Mouse (Mus musculus): ENCODE results near the gene Inpp4a. TPM values are rescaled to one million over a fixed set of nuclear protein-coding genes. Genes with fewer than 3 reads are reported as not detected.

The Inpp4a gene
- total RNA-seq, 2 experiments from 2014 or later: 151 to 152 TPM

DNA sequence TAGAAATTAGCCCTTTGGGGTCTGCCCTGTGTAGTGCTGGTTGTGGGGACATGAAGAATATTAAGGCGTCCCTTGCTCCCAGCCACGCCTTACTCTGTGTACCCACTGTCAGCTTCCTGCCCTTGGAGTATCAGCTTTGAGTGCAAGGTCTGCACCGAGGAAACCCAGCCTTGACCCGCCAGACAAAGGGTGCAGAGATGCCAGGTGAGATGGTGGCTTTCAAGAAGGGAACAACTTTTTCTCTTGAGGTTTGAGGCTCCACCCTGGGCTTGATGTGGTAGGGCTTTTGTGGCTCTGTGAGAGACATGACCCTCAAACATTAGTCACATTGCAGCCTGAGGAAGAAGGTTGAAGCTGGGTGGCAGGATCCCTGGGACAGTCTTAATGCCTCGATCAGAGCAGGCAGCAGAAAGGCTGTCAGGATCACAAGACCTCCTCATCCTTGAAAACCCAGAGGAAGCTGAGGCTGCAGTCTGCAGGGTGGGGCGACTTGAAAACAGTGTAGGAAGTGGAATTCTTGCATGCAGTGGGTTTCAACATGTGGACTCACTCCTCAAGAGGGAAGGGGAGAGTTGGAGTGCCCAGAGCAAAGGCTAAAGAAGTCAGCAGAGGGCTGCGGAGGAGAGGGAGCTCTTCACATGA is 18.1 kb downstream of the Inpp4a start:
- intact Hi-C loops (cut with DNase I): no loop called here

DNA sequence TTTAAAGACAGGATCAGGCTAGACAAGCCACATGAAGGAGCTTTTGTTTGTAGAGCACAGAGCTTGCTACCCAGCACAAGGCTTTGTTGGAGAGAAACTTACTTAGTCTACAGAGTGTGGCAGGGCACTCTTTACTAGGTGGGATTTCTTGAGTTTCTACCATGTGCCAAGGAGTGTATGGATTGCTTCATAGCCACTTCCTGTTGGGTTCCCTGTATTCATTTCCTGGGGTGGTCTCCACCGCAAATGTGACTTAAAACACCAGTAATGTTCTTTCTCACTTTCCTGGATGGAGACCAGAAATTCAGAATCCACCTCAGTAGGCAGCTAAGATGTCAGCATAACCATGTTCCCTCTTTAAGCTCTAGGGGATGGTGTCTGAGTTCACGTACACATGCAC is 18.9 kb downstream of the Inpp4a start:
- intact Hi-C loops (cut with DNase I): no loop called here
- no peak for DNase-seq (ENCODE audit: low spot score in 2 of 2)

More for the DNA sequence above, 18.1 kb downstream of the Inpp4a start:
- no peak for DNase-seq (ENCODE audit: low spot score in 2 of 2)

DNA sequence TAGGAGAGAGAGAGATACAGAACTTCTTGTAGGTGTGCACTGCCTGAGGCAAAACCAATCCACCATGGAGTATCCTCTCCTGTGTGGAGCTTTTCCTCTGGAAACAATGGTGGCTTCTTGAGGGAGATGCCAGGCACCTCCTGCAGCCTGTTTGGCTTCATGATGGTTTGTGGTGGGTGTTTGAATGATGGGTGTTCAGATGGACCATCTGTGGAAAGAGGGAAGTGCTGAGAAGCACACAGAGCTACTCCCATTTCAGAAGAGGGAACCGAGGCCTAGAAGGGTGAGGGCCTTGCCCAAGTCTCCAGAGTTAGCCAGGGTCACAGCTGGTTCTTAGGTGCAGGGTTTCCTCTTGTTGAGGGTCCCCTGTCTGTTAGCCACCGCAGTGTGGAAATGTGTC is 23.0 kb downstream of the Inpp4a start:
- intact Hi-C loops (cut with DNase I): no loop called here
- DNase-seq (ENCODE audit: low spot score in 2 of 2): no peak

DNA sequence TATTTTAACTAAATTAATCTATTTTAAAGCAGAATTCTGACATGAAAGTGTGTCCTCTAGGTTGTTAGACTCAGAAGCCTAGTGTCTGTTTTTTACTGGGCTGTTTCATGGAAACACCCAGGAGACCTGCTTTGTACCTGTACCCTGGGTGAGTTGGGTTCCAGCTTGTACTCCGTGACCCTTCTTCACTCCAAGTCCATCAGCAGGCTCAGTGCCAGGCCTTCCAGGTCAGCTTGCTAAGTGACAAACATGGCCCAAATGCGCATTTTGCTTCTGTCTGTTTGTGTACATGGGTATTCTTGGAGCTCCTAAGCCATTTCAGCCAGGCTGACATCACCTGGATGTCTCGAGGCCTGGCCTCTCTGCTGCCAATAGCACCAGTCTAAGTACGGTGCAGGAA is 23.5 kb downstream of the Inpp4a start:
- DNase-seq (ENCODE audit: low spot score in 2 of 2): no peak
- intact Hi-C loops (cut with DNase I): no loop called here

DNA sequence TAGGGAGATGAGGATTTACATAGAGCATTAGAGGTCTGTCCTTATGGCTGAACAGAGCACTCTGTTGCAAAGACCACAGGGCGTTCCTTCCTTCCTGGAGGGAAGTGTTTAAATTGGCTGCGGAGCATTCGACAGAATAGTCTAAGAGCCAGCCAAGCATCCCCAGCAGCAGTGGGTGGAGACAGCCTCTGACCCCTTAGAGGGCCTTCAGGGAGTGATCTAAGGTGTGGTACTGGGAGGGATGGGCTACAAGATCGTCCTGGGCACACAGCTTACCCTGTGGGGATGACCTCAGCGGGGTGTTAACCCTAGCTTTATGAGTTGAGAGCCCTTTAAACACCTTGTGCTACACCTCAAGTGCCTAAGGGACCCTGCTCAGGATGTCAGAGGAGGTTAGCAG is 24.9 kb downstream of the Inpp4a start:
- intact Hi-C loops (cut with DNase I): no loop called here
- DNase-seq (ENCODE audit: low spot score in 2 of 2): no peak

DNA sequence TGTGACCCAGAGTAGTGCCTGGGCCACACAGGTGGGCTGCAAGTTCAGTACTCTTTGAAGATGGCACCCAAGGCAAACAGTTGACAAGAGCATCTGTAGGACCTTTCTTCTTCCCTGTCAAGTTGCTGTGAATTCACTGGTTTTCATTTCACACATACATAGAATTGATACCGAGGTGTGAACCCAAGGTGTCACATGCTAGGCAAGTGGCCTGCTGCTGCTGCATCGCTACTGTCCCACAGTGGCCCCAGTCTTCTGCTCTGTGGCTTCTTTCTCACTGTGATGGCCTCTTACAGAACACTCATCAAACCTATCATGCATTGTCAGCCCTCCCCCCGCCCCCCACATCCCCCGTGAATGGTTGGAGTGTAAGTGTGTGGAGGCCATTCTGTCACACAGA is 27.6 kb downstream of the Inpp4a start:
- no peak for DNase-seq (ENCODE audit: low spot score in 2 of 2)
- intact Hi-C loops (cut with DNase I): no loop called here

DNA sequence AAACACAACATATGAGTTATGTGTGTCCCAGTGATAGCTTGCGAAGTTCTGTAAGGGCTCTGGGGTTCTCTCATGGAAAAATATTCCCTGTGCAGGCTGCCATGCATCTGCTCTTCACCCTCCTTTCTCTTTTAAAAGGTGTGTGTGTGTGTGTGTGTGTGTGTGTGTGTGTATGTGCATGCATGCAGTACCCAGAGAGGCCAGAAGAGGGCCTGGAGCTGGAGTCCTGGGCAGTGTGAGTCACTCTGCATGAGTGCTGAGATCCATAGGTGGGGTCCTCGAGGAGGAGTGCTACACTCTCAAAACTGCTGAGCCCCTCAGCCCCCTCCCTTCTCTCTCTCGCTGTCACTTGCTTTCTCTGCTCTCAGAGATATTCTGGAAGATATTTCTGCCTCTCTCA is 29.5 kb downstream of the Inpp4a start:
- intact Hi-C loops (cut with DNase I): no loop called here
- DNase-seq (ENCODE audit: low spot score in 2 of 2): no peak

DNA sequence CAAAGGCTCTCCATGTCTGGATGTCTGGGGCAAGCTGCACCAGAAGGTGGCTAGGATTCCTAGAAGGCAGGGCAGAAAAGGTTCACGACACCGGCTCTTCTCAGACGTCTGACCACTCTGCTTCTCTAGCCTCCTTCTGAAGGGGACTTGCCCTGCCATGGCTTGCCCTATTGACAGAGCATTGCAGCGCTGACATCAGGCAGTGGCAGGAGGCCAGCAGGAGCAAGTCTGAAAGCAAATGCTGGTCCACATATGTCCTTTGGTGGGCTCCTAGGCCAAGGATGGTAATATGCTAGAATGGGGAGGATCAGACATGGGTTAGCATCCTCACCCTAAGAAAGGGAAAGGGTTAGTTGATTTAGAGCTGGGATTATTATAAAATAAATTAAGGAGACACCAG is 30.2 kb downstream of the Inpp4a start:
- DNase-seq (ENCODE audit: low spot score in 2 of 2): no peak
- intact Hi-C loops (cut with DNase I): no loop called here

DNA sequence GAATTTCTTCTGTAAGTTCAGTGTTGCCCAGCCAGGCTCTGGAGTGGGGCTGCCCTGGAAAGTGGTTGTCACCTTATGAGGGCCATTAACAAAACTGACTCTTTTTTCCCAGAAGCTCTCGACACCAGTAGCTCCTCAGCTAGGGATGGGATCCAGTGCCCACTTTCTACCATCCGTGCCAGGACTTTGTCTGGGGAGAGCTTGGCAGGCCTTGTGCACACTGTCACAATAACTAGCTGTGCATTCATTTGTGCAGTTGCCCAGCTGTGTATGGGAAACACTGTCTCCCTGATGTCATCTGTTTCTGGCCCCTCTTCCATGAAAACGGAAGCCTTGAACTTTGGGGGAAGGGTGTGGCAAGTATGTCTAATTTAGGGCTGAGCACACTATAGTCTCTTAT is 33.1 kb downstream of the Inpp4a start:
- no peak for DNase-seq (ENCODE audit: low spot score in 2 of 2)
- intact Hi-C loops (cut with DNase I): no loop called here

DNA sequence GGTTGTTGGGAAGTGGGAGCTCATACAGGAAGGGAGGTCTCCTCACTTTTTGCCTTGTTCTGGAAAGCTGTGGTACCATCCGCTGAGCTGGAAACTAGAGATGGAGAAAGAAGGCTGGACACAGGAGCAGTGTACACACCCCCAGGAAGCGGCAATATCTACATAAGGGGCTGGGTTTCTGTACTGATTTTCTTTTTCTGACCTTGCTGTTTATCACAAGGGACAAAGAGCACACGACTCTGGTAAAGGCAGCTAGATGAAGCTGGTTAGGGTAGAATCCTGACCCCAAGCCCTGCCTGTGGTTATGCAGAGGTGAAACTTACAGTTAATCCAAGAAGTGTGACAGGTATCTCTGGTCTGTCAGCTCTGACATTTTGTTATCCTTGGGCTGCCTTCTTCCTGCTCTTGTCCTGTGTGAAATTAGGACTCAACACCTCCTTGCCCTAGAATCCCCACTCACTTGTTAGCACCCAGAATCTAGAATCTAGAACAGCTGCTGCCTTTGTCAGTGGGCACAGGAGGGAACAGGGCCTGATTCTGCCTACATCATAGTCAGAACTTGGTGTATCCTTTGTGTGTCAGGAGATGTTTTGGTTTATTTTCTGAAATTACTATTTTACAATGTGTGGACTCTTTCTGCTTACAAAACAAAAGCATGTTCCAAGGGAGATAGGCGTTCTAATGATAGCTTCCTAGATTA is 34.2 kb downstream of the Inpp4a start:
- intact Hi-C loops (cut with DNase I): no loop called here
- DNase-seq (ENCODE audit: low spot score in 2 of 2): no peak

DNA sequence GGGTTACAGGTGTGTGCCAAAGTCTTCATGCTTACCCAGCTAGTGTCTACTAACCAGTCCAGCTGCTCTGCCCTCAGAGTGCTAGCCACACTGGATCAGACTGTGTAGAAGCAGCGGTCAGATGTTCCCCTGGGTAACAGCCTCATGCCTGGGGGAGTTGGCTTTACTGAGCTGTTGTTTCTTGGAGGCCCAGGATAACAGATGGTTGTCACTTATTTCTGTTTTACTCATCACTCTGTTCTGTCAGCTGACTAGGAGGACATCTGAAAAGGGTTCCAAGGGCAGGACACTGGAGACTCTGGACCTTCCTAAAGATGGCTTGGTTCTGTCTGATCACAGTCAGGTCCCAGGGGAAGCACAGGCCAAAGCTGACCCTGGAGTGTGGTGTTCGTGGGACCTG is 36.4 kb downstream of the Inpp4a start:
- intact Hi-C loops (cut with DNase I): no loop called here
- DNase-seq (ENCODE audit: low spot score in 2 of 2): no peak

DNA sequence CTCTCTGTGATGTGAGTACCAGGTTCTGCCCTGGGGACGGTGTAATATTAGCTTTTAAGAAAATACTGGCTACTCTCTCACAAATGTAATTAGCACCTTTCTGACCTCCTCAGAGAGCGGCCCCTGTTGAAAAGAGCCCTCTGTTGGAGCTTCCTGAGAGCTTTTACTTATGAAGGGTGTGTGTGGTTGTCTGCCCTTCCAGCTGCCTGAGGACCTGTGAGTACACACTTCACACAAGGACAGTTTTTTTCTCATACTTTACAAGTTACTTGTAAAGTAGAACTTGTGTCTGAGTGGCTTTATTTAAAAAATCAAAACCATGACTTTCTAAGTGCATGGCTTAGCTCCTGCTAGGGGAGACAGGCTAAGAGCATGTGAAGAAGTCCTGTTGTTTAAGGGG is 37.1 kb downstream of the Inpp4a start:
- intact Hi-C loops (cut with DNase I): no loop called here
- DNase-seq (ENCODE audit: low spot score in 2 of 2): no peak

DNA sequence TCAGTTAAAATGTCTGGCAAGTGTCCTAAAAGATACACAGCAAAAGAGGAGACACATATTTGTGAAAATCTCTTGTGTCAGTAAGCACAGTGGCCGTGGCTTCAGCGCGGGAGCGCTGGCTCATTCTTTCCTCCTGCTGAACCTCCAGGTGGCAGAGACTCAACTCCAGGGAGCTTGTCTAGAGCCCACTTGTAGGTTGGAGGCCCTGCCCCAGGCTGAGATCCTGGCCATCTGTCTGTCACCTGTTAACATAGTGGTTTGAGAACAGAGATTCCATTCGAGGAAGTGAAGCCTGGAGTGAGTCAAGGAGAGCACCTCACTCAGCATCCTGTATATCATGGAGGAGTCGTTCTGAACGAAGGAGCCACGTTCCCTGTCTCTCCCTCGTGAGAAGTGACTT is 37.6 kb downstream of the Inpp4a start:
- intact Hi-C loops (cut with DNase I): no loop called here
- DNase-seq (ENCODE audit: low spot score in 2 of 2): no peak

DNA sequence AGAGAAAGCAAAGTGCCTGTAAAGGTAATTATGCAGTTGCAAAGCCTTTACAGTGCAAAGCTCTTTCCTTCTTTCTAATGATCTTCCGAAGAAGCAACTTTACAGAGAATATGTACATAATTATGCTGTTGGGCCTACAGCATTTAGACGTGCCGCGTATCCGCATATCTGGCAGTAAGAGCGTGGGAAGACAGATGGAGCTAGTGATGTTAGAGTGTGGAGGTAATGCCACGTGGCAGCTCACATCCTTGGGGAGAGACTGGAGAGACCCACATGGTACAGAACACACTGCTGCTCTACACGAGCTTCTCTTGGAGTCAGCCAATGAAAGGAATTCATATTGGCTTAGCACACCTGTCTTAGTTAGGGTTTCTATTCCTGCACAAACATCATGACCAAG is 39.5 kb downstream of the Inpp4a start:
- intact Hi-C loops (cut with DNase I): no loop called here
- peak; percentile 45 to 64 for DNase-seq (ENCODE audit: low spot score in 2 of 2)

DNA sequence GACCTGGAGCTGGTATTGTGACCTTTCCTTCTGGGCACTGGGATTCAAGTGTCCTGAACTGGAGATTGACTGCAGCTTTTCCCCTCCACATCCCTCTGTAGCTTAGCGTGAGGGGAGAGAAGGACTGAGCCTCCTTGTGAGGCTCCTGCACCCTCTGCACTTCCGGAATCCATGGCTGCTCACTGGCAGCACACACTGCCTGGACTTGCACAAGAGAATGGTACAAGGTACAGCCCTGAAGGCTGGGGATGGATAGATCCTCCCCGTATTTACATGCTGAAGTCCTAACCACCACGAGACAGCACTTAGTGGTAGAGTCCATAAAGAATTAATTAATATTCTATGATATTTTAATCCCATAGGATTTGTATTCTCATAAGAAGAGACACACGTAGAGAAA is 41.7 kb downstream of the Inpp4a start:
- intact Hi-C loops (cut with DNase I): no loop called here
- DNase-seq (ENCODE audit: low spot score in 2 of 2): no peak

DNA sequence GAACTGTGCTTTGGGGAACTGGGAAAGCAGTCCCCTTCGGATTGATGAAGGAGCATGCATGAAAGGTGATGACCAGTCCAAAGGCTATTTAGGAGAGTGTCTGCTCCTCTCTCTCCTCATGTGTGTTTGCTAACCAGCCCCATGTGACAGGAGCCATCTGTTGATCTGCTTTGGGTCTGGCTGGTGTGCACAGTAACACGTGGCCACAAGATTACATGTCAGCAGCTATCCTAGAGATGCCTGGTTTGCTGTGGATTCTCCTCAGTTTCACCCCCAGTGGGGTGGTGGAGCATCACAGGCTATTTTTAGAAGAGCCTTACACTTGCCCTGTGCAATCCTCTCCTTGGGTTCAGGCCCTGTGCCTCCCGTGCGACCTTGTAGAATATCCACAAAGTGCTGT is 42.2 kb downstream of the Inpp4a start:
- intact Hi-C loops (cut with DNase I): no loop called here
- DNase-seq (ENCODE audit: low spot score in 2 of 2): peak in 1 of 2 experiments; percentile 32

DNA sequence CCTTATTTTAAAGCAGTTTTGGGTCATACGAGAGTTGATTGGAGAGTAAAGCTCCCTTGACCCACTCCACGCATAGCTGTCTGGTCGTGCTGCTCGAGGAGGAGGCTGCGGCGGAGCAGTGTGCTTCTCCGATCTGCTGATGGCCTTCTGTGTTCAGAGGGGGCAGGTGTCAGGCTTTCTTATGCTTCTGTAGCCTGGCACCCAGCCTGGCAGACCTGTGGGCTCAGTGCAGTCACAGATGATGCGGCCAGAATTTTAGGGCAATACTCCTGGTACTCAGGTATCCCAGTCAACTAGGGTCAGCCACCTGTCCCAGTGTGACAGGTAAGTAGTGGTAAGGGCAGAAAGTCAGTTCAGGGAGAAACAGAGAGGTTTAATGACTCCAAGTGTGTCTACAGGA is 42.9 kb downstream of the Inpp4a start:
- no peak for DNase-seq (ENCODE audit: low spot score in 2 of 2)
- intact Hi-C loops (cut with DNase I): no loop called here

DNA sequence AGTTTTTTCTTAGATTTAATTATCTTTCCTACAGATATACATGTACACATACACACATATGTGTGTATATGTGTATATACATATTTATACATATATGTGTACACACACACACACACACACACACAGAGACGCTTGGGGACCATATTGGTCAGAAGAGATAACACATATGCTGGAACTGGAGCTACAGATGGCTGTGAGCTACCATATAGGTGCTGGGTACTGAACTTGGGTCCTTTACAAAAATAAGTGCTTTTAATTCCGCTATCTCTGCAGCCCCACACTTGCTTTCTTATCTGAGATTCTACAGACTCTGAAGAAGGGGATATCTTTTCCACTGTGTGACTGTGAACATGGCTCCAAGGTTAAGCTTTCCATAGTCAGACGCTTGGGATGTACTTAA is 43.6 kb downstream of the Inpp4a start:
- intact Hi-C loops (cut with DNase I): no loop called here
- no peak for DNase-seq (ENCODE audit: low spot score in 2 of 2)

DNA sequence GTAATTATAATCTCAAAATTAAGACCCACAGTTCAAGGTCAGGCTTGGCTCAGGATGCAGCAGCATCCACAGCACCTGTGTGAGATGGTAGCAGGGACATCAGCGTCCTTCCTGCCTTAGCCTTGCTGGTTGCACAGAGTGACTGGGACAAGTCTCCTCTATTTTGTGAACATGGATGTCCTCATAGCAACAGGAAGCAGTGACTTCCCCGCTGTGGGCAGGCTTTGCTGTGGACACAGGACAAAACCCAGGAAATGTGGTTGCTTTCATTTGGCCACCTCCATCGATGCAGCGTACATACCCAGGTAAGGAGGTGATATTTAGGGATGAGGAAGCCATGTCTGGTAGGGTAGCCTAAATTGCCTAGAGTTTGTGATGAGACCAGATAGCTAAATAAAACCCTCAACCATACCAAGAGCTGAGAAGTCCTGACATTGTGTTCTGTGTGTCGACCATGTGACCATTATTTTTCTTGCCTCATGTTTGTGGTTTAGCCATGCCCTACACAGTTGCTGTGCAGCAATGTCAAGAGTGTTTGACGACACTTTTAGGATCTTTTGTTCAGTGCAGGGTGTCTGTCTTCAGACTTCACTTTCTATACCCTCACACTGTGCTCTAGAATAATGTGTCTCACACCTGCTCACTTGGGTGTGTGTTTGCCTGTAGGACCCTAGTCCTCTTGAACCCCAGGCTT is 44.7 kb downstream of the Inpp4a start:
- no peak for DNase-seq (ENCODE audit: low spot score in 2 of 2)
- intact Hi-C loops (cut with DNase I): no loop called here

DNA sequence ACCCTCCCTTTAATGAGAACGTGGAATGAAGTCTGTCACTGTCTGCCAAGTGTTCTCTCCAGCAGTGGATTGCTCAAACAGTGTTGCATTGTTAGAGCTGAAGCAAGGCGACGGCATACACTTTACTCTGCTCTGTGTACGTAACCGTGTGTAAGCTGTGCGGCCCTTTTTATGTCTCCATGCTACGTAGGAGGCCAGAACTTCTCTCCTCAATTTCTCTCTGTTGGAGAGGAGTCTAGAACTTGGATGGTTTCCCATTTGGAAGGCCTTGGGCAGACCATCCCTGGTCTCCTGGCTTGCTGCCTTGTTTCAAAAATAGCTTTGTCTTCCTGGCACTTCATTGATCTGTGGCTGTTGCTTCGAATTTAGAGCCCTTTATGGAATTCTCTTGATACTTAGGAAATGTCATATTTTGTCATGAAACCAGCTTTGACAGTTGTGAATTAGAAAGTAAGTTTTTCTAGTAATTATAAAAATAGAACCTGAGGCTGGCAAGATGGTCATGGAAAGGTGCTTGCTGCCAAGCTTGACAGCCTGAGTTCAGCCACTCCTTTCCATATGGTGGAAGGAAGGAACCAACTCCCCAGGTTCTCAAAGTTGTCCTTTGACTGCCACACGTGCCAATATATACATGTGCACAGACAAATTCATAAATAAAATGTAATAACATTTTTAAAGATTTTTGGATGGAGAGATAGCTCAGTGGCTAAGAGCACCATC is 47.9 kb downstream of the Inpp4a start:
- peak; percentile 48 to 64 for DNase-seq (ENCODE audit: low spot score in 2 of 2)
- intact Hi-C loops (cut with DNase I): no loop called here
